Mouse (Mus musculus) lung, embryonic 14.5 days (tissue): ENCODE measurements around the gene Immp2l. TPM values are rescaled to one million over a fixed set of nuclear protein-coding genes. Genes with fewer than 3 reads are reported as not detected.

ENCODE experiments used
- ATAC-seq: fragments of 200-750 bp; cut with Nextera tagmentation; 2 replicates; pipeline ENCODE4 v1.8.0; 2017; ENCODE audit warnings: mild to moderate bottlenecking, moderate TSS enrichment, moderate library complexity; ENCODE audit not compliant: insufficient read depth
- DNase-seq: peaks from one replicate; pipeline ENCODE4 v3.0.0-alpha.2; 2015
- H3K27ac ChIP-seq: fragments of 300-500 bp; sonication (generic); 2 replicates; pipeline ENCODE4 v1.5.1; 2014; ENCODE audit warnings: low read depth, mild to moderate bottlenecking, moderate library complexity
- H3K27me3 ChIP-seq: fragments of 300-500 bp; sonication (generic); 2 replicates; pipeline ENCODE4 v1.6.1; 2014; ENCODE audit warnings: low read length, control low read depth; ENCODE audit not compliant: insufficient read depth
- H3K36me3 ChIP-seq: fragments of 300-500 bp; sonication (generic); 2 replicates; pipeline ENCODE4 v1.6.1; 2014; ENCODE audit warnings: control low read depth; ENCODE audit not compliant: insufficient read depth
- H3K4me1 ChIP-seq: fragments of 300-500 bp; sonication (generic); 2 replicates; pipeline ENCODE4 v1.6.1; 2014; ENCODE audit warnings: antibody characterized with exemption, control low read depth; ENCODE audit not compliant: insufficient read depth
- H3K4me2 ChIP-seq: fragments of 300-500 bp; sonication (generic); 2 replicates; pipeline ENCODE4 v1.6.1; 2014; ENCODE audit warnings: mild to moderate bottlenecking
- H3K4me3 ChIP-seq: fragments of 300-500 bp; sonication (generic); 2 replicates; pipeline ENCODE4 v1.5.1; 2014; ENCODE audit warnings: low read depth, low read length
- H3K9ac ChIP-seq: fragments of 300-500 bp; sonication (generic); 2 replicates; pipeline ENCODE4 v1.6.1; 2014
- H3K9me3 ChIP-seq: fragments of 300-500 bp; sonication (generic); 2 replicates; pipeline ENCODE4 v1.6.1; 2016; ENCODE audit warnings: low read depth, low read length, control low read depth
- CTCF ChIP-seq: IDR thresholded peaks from 2 replicates; pipeline ENCODE4 v1.5.1; 2016; ENCODE audit warnings: antibody characterized with exemption, low read depth
- WGBS: fragments of 180-500 bp; shearing (Covaris S2); extraction: QIAGEN DNeasy Blood & Tissue Kit; methylation state at CpG from one replicate; pipeline ENCODE4 v1.1.7; 2014; 5-methylcytosine and 5-hydroxymethylcytosine counted together
- polyA plus RNA-seq: library from polyadenylated mRNA; unstranded; fragments of >200 nt; fragmentation: Nextera tagmentation; extraction: Ambion mirVana; gene quantifications from 2 replicates; pipeline ENCODE4 v1.2.1, GENCODE M21; 2014

Immp2l gene
- polyA plus RNA-seq, 1 experiment from 2014 or later = 12.5 TPM

DNA sequence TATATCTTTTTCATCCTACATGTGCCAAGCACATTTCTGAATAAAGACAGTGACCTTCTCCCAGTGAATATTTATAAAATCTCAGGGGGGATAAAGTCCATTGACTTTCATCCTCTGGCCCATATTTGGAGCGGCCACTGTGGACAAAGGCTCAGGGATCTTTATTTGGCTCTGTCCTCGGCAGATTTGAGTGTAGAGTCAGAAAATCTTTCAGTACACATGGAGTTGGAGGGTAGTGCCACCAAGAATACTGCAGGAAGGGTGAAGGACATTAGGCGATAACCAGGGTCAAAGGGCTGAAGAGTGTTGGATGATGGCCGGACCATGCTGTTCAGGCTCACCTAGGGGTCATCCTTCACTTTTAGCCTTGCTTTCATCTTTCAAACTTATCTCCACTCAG, 321.7 kb downstream of the Immp2l start:
- ATAC-seq = no peak
- no peak for TF ChIP-seq CTCF
- H3K9ac ChIP-seq = no peak overlapping the region

DNA sequence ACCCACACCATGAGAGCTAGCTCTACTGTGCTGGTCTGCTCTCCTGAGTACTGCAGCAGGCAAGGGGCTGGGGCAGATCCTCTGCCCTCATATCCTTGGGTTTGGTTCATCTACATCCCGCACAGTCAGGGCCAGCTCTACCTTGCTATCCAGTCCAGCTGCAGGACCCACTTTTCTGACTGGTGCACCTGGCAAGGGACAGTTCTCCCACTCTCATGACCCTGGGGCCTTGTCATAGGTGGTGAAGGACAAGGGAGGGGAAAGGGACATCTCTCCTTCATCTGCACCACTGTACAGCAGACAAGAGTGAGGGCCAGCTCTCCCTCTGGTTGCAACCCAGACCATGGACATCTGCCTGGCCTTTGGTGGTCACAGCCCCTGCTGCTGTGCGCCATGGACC, 323.6 kb downstream of the Immp2l start:
- Histone ChIP-seq H3K9me3 (no peaks in the 10 kb centered on the region), H3K27ac (no peak overlapping the region), H3K4me3 (no peak overlapping the region), H3K4me1 (no peaks in the 10 kb centered on the region), H3K27me3 (no peaks in the 10 kb centered on the region), H3K36me3 (no peaks in the 10 kb centered on the region), H3K9ac (no peak overlapping the region), H3K4me2 (no peak overlapping the region)
- WGBS = 95% methylated on average over 2 of the region's 2 CpGs
- TF ChIP-seq CTCF = no peak
- DNase-seq = no peak
- ATAC-seq = no peak

More for the DNA sequence above, 321.7 kb downstream of the Immp2l start:
- Histone ChIP-seq H3K9me3 (no peaks in the 10 kb centered on the region), H3K27ac (no peak overlapping the region), H3K4me1 (no peaks in the 10 kb centered on the region), H3K27me3 (no peaks in the 10 kb centered on the region), H3K36me3 (no peaks in the 10 kb centered on the region), H3K4me3 (no peak overlapping the region), H3K4me2 (no peak overlapping the region)
- WGBS = 68% methylated on average over 4 of the region's 4 CpGs
- no peak for DNase-seq

DNA sequence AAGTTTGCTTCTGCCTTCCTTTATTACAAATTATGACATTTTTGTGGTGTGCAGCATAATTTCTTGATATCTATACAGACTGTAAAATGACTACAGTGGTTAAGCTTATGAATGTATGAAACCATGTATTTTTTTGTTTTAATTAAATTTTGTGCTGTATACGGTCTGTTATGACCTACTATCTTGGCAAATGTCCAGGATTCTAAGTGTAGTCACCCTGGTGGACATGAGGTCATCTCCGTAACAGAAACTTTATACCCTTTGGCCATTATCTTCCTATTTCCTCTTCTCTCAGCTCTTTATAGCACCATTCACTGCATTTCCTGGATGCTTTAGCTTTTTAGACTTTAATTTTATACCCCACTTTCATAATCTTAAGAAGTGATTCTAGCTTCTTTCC, 325.5 kb downstream of the Immp2l start:
- Histone ChIP-seq H3K27me3 (no peaks in the 10 kb centered on the region), H3K36me3 (no peaks in the 10 kb centered on the region), H3K9ac (no peak overlapping the region), H3K9me3 (no peaks in the 10 kb centered on the region), H3K4me3 (no peak overlapping the region), H3K4me1 (no peaks in the 10 kb centered on the region), H3K27ac (no peak overlapping the region), H3K4me2 (no peak overlapping the region)
- TF ChIP-seq CTCF = no peak
- no peak for ATAC-seq
- DNase-seq = peak; percentile 30
- WGBS = 42% methylated on average over 2 of the region's 2 CpGs

DNA sequence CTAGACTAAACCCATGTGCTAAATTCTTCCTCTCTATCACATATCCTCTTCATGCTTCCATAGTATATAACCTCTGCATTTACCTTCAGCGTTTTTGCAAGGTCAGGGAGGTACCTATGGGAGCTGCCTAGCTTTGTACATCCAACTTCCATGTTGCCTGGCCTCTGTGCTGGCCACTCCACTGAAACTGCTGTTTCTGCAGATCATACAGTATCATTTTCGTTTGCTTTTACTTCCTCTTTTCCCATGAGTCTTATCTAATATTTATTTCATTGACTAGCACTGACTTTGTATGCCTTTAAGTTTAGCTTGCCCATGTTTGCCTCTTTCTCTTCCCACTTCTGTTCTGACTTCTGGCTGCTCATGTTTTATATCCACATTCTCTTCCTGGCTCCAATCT, 325.9 kb downstream of the Immp2l start:
- DNase-seq (no peak), ATAC-seq (no peak)
- no peaks in the 10 kb centered on the region for H3K36me3 ChIP-seq
- no peak overlapping the region for H3K4me3 ChIP-seq
- H3K4me1 ChIP-seq = no peaks in the 10 kb centered on the region
- H3K4me2 ChIP-seq = no peak overlapping the region
- WGBS = 42% methylated on average over 2 of the region's 2 CpGs
- no peak for TF ChIP-seq CTCF
- no peaks in the 10 kb centered on the region for H3K27me3 ChIP-seq
- no peak overlapping the region for H3K27ac ChIP-seq
- H3K9me3 ChIP-seq = no peaks in the 10 kb centered on the region
- no peak overlapping the region for H3K9ac ChIP-seq

DNA sequence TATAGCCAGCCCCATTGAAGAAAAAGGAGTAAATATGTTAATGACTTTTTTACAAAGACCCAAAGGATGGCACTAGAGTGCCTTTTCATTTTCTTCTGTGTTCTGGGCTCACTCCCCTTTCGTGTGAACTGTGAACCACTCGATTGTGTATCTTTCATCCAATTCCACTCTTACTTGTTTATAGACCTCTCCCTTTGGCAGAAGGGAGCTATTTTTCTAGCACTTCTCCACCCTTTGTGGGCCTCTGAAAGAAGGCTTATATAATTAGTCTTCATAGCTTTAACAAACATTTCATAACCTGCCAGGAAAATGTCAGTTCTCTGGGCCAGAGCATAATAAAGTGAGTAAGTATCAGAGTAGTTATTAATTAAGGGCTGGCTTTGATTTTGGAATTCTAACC, 327.4 kb downstream of the Immp2l start:
- 14% methylated on average over 2 of the region's 2 CpGs for WGBS
- DNase-seq = peak; percentile 68
- 0 out of 2 replicates have a peak, but pooled peaks have one; percentile 2 for TF ChIP-seq CTCF
- no peak overlapping the region for H3K9ac ChIP-seq
- no peaks in the 10 kb centered on the region for H3K36me3 ChIP-seq
- H3K27ac ChIP-seq = no peak overlapping the region
- ATAC-seq = peak; percentile 59
- no peaks in the 10 kb centered on the region for H3K4me1 ChIP-seq
- no peak overlapping the region for H3K4me3 ChIP-seq
- no peaks in the 10 kb centered on the region for H3K27me3 ChIP-seq
- H3K4me2 ChIP-seq = no peak overlapping the region
- H3K9me3 ChIP-seq = no peaks in the 10 kb centered on the region

DNA sequence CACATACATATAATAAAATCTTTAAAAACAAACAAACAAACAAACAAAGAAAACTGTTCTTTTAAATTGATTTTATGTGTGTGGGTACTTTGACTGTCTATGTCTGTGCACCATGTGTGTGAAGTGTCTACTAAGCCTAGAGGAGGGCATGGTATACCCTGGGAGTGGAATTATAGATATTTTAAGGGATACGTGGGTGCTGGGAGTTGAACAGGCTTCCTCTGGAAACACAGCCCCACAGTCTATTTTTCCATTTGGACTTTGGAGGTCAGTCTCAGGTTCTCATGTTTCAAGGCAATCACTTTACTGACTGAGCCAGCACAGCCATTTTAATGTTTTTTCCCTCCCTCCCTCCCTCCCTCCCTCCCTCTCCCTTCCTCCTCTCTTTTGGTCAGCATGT, 331.0 kb downstream of the Immp2l start:
- DNase-seq = no peak
- H3K27me3 ChIP-seq = no peaks in the 10 kb centered on the region
- no peak overlapping the region for H3K4me3 ChIP-seq
- no peak overlapping the region for H3K9ac ChIP-seq
- H3K4me1 ChIP-seq = no peaks in the 10 kb centered on the region
- no peak overlapping the region for H3K27ac ChIP-seq
- 88% methylated on average over 1 of the region's 1 CpGs for WGBS
- TF ChIP-seq CTCF = no peak
- no peak for ATAC-seq
- no peaks in the 10 kb centered on the region for H3K9me3 ChIP-seq
- no peaks in the 10 kb centered on the region for H3K36me3 ChIP-seq
- no peak overlapping the region for H3K4me2 ChIP-seq

DNA sequence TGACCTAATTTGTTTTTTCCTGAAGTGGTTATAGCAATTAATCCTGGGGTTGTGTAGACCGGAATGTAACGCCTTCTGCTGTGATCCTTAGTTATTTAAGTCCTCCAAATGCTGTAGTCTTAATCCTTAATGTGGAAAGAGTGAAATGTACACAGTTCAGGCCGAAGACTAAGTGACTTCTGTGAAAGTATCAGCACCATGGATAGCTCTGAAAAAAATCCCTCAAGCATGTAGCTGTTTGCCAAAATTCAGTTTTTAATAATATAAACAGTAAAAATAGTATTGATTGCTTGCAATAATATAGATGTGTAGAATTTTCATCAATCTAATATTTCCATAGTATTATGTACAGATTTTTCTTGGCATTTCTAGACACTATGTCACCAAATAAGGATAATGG, 332.1 kb downstream of the Immp2l start:
- Histone ChIP-seq H3K9me3 (no peaks in the 10 kb centered on the region), H3K4me1 (no peaks in the 10 kb centered on the region), H3K4me3 (no peak overlapping the region), H3K4me2 (no peak overlapping the region), H3K27me3 (no peaks in the 10 kb centered on the region), H3K36me3 (no peaks in the 10 kb centered on the region), H3K9ac (no peak overlapping the region), H3K27ac (no peak overlapping the region)
- ATAC-seq = no peak
- DNase-seq = peak; percentile 86
- no peak for TF ChIP-seq CTCF
- WGBS = 50% methylated on average over 3 of the region's 3 CpGs

DNA sequence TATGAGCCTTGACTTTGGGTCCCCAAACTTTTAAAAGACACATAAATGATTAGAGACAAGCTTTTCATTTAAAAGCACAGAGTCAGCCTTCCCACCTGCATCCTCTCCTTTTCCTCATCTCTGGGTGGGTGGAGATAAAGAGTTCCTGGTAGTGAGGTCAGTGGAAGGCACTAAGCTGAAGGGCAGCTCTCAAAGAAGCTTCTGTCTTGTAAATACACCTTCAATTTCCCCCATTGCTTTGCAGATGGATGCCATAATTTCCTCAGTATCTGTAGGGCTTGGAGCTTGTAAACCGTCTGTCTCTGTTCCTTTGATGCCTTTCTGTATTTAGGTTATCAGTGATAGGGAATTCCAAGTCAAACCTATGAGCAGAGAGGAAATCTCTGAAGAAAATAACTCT, 362.8 kb downstream of the Immp2l start:
- ATAC-seq (no peak), DNase-seq (no peak)
- no peaks in the 10 kb centered on the region for H3K9me3 ChIP-seq
- no peak for TF ChIP-seq CTCF
- H3K4me3 ChIP-seq = no peak overlapping the region
- H3K9ac ChIP-seq = no peak overlapping the region
- WGBS = 39% methylated on average over 1 of the region's 1 CpGs
- no peaks in the 10 kb centered on the region for H3K27me3 ChIP-seq
- no peak overlapping the region for H3K27ac ChIP-seq
- H3K4me2 ChIP-seq = no peak overlapping the region
- H3K36me3 ChIP-seq = no peaks in the 10 kb centered on the region
- H3K4me1 ChIP-seq = no peaks in the 10 kb centered on the region
